ENCODE assay signal across 21 mouse cellular contexts in genomic region chr4:124455511-124456338, GRCm38 (mm10).
A peak's percentile ranks its signal among the peaks of the same experiment; 100 is the strongest.
DNase-seq lines count a peak whose midpoint lies in the region; ATAC-seq and TF ChIP-seq lines count a peak whose summit lies in the region.
"Had no signal": no experiment of that assay in that cellular context is flagged by ENCODE, and none has a peak within 500 bp of the region (broad histone marks: within the 10 kb centered on the region; RNA-seq: fewer than 3 reads in every experiment).

No protein-coding gene starts in this region.

- no peak overlapping the region for H3K4me2 ChIP-seq in forebrain, embryonic 13.5 days
- H3K4me2 ChIP-seq in hindbrain, postnatal 0 days (ENCODE audit: low read depth, low read length) = no peak overlapping the region
- H3K4me2 ChIP-seq: embryonic facial prominence, embryonic 13.5 days; intestine, embryonic 15.5 days; limb, embryonic 15.5 days had no signal

- peak; percentile 21 for DNase-seq in embryo, embryonic 10 days (ENCODE audit: low spot score)
- no peak for DNase-seq in embryo, embryonic 10.5 days (ENCODE audit: low spot score)
- DNase-seq in kidney, postnatal 14 days = peak; percentile 15
- no peak for DNase-seq in kidney, adult 8-10 months
- peak; percentile 49 for DNase-seq in hindbrain, postnatal 0 days (ENCODE audit: low spot score)
- no peak for DNase-seq in layer of hippocampus, postnatal 10 days (ENCODE audit: low spot score in 2 of 2)
- DNase-seq: cerebellum, postnatal 10 days; gastrocnemius, postnatal 10 days; heart, adult 2 months; liver, postnatal 0 days; lung, postnatal 14 days; thymus, adult 18-20 months had no signal

- peaks cover 38% of the 10 kb centered on the region for H3K27me3 ChIP-seq in forebrain, embryonic 13.5 days
- H3K27me3 ChIP-seq in hindbrain, postnatal 0 days (ENCODE audit: insufficient read depth, low read length) = 0 out of 2 replicates have a peak, but pooled peaks cover 3% of the 10 kb centered on the region
- H3K27me3 ChIP-seq: intestine, embryonic 15.5 days had no signal

- TF ChIP-seq CTCF in hindbrain, postnatal 0 days (IDR thresholded peaks at IDR 0.05; ENCODE audit: low read depth) = no peak

- H3K4me3 ChIP-seq in forebrain, embryonic 13.5 days = no peak overlapping the region
- H3K4me3 ChIP-seq in hindbrain, postnatal 0 days (ENCODE audit: low read length) = no peak overlapping the region
- H3K4me3 ChIP-seq: embryonic facial prominence, embryonic 13.5 days; heart, adult 2 months; intestine, embryonic 15.5 days; limb, embryonic 15.5 days; megakaryocyte, embryonic 14.5 days had no signal

- H3K36me3 ChIP-seq in forebrain, embryonic 13.5 days (ENCODE audit: poor library complexity, severe bottlenecking) = no peaks in the 10 kb centered on the region
- H3K36me3 ChIP-seq in hindbrain, postnatal 0 days (ENCODE audit: insufficient read depth, low read length) = no peaks in the 10 kb centered on the region
- H3K36me3 ChIP-seq: embryonic facial prominence, embryonic 13.5 days; G1E; intestine, embryonic 15.5 days; limb, embryonic 15.5 days had no signal

- H3K4me1 ChIP-seq in forebrain, embryonic 13.5 days = peaks cover 41% of the 10 kb centered on the region
- H3K4me1 ChIP-seq in hindbrain, postnatal 0 days (ENCODE audit: insufficient read depth, low read length) = peaks cover 2% of the 10 kb centered on the region
- H3K4me1 ChIP-seq: intestine, embryonic 15.5 days; megakaryocyte, embryonic 14.5 days had no signal

- WGBS in forebrain, embryonic 13.5 days = 31% methylated on average over 14 of the region's 14 CpGs
- 30% methylated on average over 14 of the region's 14 CpGs for WGBS in hindbrain, postnatal 0 days

- no peak overlapping the region for H3K9ac ChIP-seq in forebrain, embryonic 13.5 days
- H3K9ac ChIP-seq in hindbrain, postnatal 0 days (replicated peaks; ENCODE audit: low read length) = no peak overlapping the region
- H3K9ac ChIP-seq: embryonic facial prominence, embryonic 13.5 days; intestine, embryonic 15.5 days; limb, embryonic 15.5 days; liver, postnatal 0 days had no signal

- no peaks in the 10 kb centered on the region for H3K9me3 ChIP-seq in forebrain, embryonic 13.5 days (replicated peaks)
- H3K9me3 ChIP-seq in hindbrain, postnatal 0 days (ENCODE audit: low read length) = no peaks in the 10 kb centered on the region
- H3K9me3 ChIP-seq: embryonic facial prominence, embryonic 13.5 days; G1E; intestine, embryonic 15.5 days; limb, embryonic 15.5 days; megakaryocyte, embryonic 14.5 days had no signal

- peak; percentile 71 for ATAC-seq in forebrain, embryonic 13.5 days
- no peak for ATAC-seq in hindbrain, postnatal 0 days
- ATAC-seq in granulocyte monocyte progenitor cell, adult 5-6 weeks (replicated peaks; ENCODE audit: poor library complexity, severe bottlenecking) = no peak
- ATAC-seq: CD4-positive, CD25-positive, alpha-beta regulatory T cell, adult 4 months; intestine, embryonic 15.5 days; liver, postnatal 0 days had no signal

- peak overlapping the region; percentile 62 for H3K27ac ChIP-seq in forebrain, embryonic 13.5 days
- no peak overlapping the region for H3K27ac ChIP-seq in hindbrain, postnatal 0 days
- H3K27ac ChIP-seq: embryonic facial prominence, embryonic 13.5 days; heart, adult 2 months; intestine, embryonic 15.5 days; kidney, postnatal 0 days; limb, embryonic 15.5 days had no signal

Comparison
In these comparisons a context has a peak if more than half of its experiments do, and no peak if none do; other contexts are left out.
1. DNase-seq: peak in embryo, embryonic 10 days (single experiment), kidney, postnatal 14 days (single experiment) and hindbrain, postnatal 0 days (single experiment); none in embryo, embryonic 10.5 days (single experiment), kidney, adult 8-10 months (0 of 2) and layer of hippocampus, postnatal 10 days (0 of 2).